Mouse (Mus musculus) monocyte, adult 59 days (primary cell): ENCODE data around the gene Prkg2. TPM values are rescaled to one million over a fixed set of nuclear protein-coding genes. Genes with fewer than 3 reads are reported as not detected.

Experiments used
- total RNA-seq, 2 experiments: library from RNA; stranded (reverse); gene quantifications; one replicate each; pipeline ENCODE4 v1.2.4; 2023

The Prkg2 gene
- not detected for total RNA-seq

DNA sequence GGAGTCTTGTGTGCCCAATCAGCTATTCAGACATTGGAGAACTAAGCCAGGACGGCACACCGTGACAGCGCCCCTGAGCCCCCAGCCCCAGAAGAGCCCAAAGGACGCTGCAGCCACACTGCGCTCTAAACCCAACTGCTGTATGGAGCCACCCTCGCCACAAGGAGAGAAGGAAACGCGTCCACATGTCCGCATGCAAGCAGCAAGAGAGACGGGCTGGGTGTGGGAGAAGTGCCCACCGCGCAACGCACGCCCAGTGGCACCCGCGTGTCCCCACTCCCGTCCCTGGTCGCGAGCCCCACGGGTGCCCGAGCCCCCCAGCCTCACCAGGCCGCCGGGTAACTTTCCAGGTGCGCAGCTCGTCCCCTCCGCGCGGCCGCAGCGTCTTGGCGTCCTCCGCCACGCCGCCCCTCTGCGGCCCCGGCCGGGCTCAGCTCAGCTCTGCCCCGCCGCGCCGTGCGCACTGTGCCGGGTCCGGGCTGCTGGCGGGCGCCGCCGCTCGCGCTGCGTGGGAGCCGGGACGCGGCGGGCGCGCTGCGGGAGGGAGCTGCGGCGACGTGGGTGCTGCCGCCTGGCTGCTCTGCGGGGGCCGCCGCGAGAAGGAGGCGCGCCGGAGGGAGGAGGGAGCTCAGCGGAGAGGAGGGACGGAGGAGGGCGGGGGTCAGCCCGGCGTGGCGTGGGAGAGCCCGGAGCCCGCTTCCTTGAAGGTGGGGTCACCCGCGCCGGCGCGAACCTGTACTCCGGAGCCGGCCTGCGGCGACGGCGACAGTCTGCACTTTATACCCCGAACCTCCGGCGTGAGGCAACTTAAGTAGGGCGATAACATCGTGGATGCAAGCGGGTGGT, at the start of gene Prkg2:
Gene Prkg2 (minus strand): TSS at position 756 of the 846 bp plus-strand sequence.

Other genes with a start within 250 kb of the Prkg2 start
- gene Bmp3, start 182.9 kb downstream of the Prkg2 start, total RNA-seq = not detected